Mouse (Mus musculus) heart, adult 2 months (tissue): Measurements from ENCODE around the gene Ehbp1.

Experiments
- CTCF ChIP-seq: fragments of 200-600 bp; IDR thresholded peaks from 2 replicates; pipeline ENCODE4 v1.8.1; 2022; ENCODE audit warnings: antibody characterized with exemption, mild to moderate bottlenecking, moderate library complexity
- EP300 ChIP-seq: fragments of 200-500 bp; IDR thresholded peaks from 2 replicates; pipeline ENCODE4 v1.6.1; 2011; ENCODE audit warnings: low read depth, low read length, control low read depth; ENCODE audit not compliant: insufficient read depth
- POLR2A ChIP-seq: fragments of 200-500 bp; IDR thresholded peaks from 2 replicates; pipeline ENCODE4 v1.6.1; 2011; ENCODE audit warnings: mild to moderate bottlenecking, low read depth, low read length, control low read depth; ENCODE audit not compliant: insufficient read depth

DNA sequence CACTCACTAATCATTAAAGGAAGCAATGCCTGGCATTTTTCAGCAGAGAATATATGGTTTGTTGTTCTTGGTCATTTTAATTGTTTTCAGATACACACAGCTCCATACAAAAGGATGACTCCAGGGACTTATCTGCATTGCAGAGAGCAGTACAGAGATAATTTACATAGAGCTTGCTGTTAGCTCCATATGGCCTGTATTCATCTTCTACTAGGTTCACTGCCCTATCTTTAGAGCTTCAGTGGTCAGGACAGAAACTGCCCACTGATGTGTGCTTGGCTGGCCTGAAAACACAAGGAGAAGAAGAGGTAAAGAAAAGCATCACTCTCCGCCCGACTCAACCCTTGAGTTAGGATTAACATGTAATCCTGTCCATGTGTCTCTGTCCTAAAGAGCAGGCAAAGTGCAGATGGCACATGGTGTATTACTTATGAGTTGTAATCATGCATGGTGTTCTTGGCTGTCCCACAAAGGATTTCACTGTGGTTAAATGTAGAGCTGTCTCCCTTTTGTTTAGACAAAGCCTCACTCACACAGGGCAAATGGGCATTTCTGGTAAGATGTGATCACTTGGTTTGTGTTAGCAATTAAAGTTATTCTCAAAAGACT is 14.7 kb downstream of the Ehbp1 start:
- no peak for TF ChIP-seq CTCF
- TF ChIP-seq POLR2A: no peak
- no peak for TF ChIP-seq EP300
